Mouse (Mus musculus): ENCODE results near the gene Klrc1. TPM values are rescaled to one million over a fixed set of nuclear protein-coding genes. Genes with fewer than 3 reads are reported as not detected.
"Not testable (repeated sequence)": the region's sequence is repeated elsewhere in the genome, so short reads cannot be mapped to it uniquely, and the experiment has no call there.

Gene Klrc1
- polyA plus RNA-seq, 1 experiment from 2014 or later: 0.15 TPM

GRCm38 (mm10) chr6:129644054-129644453 is 34.7 kb downstream of the Klrc1 start:
- not testable (repeated sequence) for H3K36me3 ChIP-seq (ENCODE audit: control insufficient read depth, insufficient read depth, low read length); H3K4me1 ChIP-seq (replicated peaks; ENCODE audit: control insufficient read depth, insufficient read depth, low read length); H3K4me3 ChIP-seq (ENCODE audit: low read length); H3K27me3 ChIP-seq (ENCODE audit: control insufficient read depth, insufficient read depth, low read depth, low read length); ATAC-seq (ENCODE audit: low read depth); H3K9me3 ChIP-seq (ENCODE audit: control insufficient read depth, low read length); H3K4me2 ChIP-seq (ENCODE audit: low read depth, low read length); H3K9ac ChIP-seq (ENCODE audit: low read length); H3K27ac ChIP-seq (ENCODE audit: low read length)
- WGBS: no CpG with 5 or more reads among the region's 3 CpGs

GRCm38 (mm10) chr6:129643237-129643636 is 35.5 kb downstream of the Klrc1 start, which contains the start of gene Klrc3:
TSS of gene Klrc3 (minus strand) at chr6:129643337.
- not testable (repeated sequence) for H3K9ac ChIP-seq (ENCODE audit: low read length); H3K27me3 ChIP-seq (ENCODE audit: control insufficient read depth, insufficient read depth, low read depth, low read length); H3K27ac ChIP-seq (ENCODE audit: low read length); H3K36me3 ChIP-seq (ENCODE audit: control insufficient read depth, insufficient read depth, low read length); H3K4me2 ChIP-seq (ENCODE audit: low read depth, low read length); H3K9me3 ChIP-seq (ENCODE audit: control insufficient read depth, low read length); ATAC-seq (ENCODE audit: low read depth); H3K4me3 ChIP-seq (ENCODE audit: low read length); H3K4me1 ChIP-seq (replicated peaks; ENCODE audit: control insufficient read depth, insufficient read depth, low read length)
- 81% methylated on average over 3 of the region's 3 CpGs for WGBS

- not testable (repeated sequence) for H3K9me3 ChIP-seq (ENCODE audit: control insufficient read depth, low read length); H3K36me3 ChIP-seq (ENCODE audit: control insufficient read depth, insufficient read depth, low read length); ATAC-seq (ENCODE audit: low read depth); H3K4me3 ChIP-seq (ENCODE audit: low read length); H3K4me1 ChIP-seq (replicated peaks; ENCODE audit: control insufficient read depth, insufficient read depth, low read length); H3K9ac ChIP-seq (ENCODE audit: low read length); H3K27ac ChIP-seq (ENCODE audit: low read length); H3K27me3 ChIP-seq (ENCODE audit: control insufficient read depth, insufficient read depth, low read depth, low read length); H3K4me2 ChIP-seq (ENCODE audit: low read depth, low read length)
- 72% methylated on average over 2 of the region's 2 CpGs for WGBS
Measured at GRCm38 (mm10) chr6:129631046-129631445, 47.7 kb downstream of the Klrc1 start.

- H3K9ac ChIP-seq (ENCODE audit: low read length): no peak within 1 kb of the TSS
- WGBS: 73% methylated on average over 4 of the region's 4 CpGs
- H3K4me2 ChIP-seq (ENCODE audit: low read depth, low read length): no peak within 1 kb of the TSS
- H3K4me1 ChIP-seq (replicated peaks; ENCODE audit: control insufficient read depth, insufficient read depth, low read length): no peaks in the 10 kb centered on the region
- H3K27me3 ChIP-seq (ENCODE audit: control insufficient read depth, insufficient read depth, low read depth, low read length): no peaks in the 10 kb centered on the region
- no peak for ATAC-seq (ENCODE audit: low read depth)
- H3K27ac ChIP-seq (ENCODE audit: low read length): no peak within 1 kb of the TSS
- H3K36me3 ChIP-seq (ENCODE audit: control insufficient read depth, insufficient read depth, low read length): no peaks in the 10 kb centered on the region
- no peak within 1 kb of the TSS for H3K4me3 ChIP-seq (ENCODE audit: low read length)
- no peaks in the 10 kb centered on the region for H3K9me3 ChIP-seq (ENCODE audit: control insufficient read depth, low read length)
Measured at GRCm38 (mm10) chr6:129623735-129624134, 55.0 kb downstream of the Klrc1 start, which contains the start of gene Klrk1. TSS of gene Klrk1 (minus strand) at chr6:129623864.

Small RNA genes lying within 50 kb of the gene (microRNA-seq; reads per million reads assigned to microRNA genes)
- not detected for gene Mir680-1

Other genes with a start within 250 kb of the Klrc1 start
- 35.9 and 37.0 TPM in 2 replicates for gene Clec1a, start 227.0 kb downstream of the Klrc1 start, polyA plus RNA-seq (2015; fragmentation: Nextera tagmentation; extraction: Ambion mirVana)
- gene Olr1, start 171.8 kb downstream of the Klrc1 start, polyA plus RNA-seq (2015; fragmentation: Nextera tagmentation; extraction: Ambion mirVana): 0.11 and 0.15 TPM in 2 replicates
- 0.09 TPM in 1 of 2 replicates, not detected in the other for gene Tmem52b, start 166.4 kb downstream of the Klrc1 start, polyA plus RNA-seq (2015; fragmentation: Nextera tagmentation; extraction: Ambion mirVana)
- 48.0 and 48.3 TPM in 2 replicates for gene Gabarapl1, start 145.8 kb downstream of the Klrc1 start, polyA plus RNA-seq (2015; fragmentation: Nextera tagmentation; extraction: Ambion mirVana)
- gene Klre1, start 101.1 kb downstream of the Klrc1 start, polyA plus RNA-seq (2015; fragmentation: Nextera tagmentation; extraction: Ambion mirVana): not detected in 2 replicates
- gene Klrd1, start 87.2 kb downstream of the Klrc1 start, polyA plus RNA-seq (2015; fragmentation: Nextera tagmentation; extraction: Ambion mirVana): 0.51 and 2.0 TPM in 2 replicates
- 0.30 and 0.52 TPM in 2 replicates for gene Klrk1, start 55.1 kb downstream of the Klrc1 start, polyA plus RNA-seq (2015; fragmentation: Nextera tagmentation; extraction: Ambion mirVana)
- gene Klrc3, start 35.6 kb downstream of the Klrc1 start, polyA plus RNA-seq (2015; fragmentation: Nextera tagmentation; extraction: Ambion mirVana): not detected in 2 replicates
- gene Klrc2, start 18.3 kb downstream of the Klrc1 start, polyA plus RNA-seq (2015; fragmentation: Nextera tagmentation; extraction: Ambion mirVana): not detected in 2 replicates
- not detected in 2 replicates for gene Klri1, start 38.2 kb upstream of the Klrc1 start, polyA plus RNA-seq (2015; fragmentation: Nextera tagmentation; extraction: Ambion mirVana)
- not detected in 2 replicates for gene Klri2, start 61.5 kb upstream of the Klrc1 start, polyA plus RNA-seq (2015; fragmentation: Nextera tagmentation; extraction: Ambion mirVana)
- gene Gm156, start 105.3 kb upstream of the Klrc1 start, polyA plus RNA-seq (2015; fragmentation: Nextera tagmentation; extraction: Ambion mirVana): not detected in 2 replicates
- not detected in 2 replicates for gene Gm17631, start 183.7 kb upstream of the Klrc1 start, polyA plus RNA-seq (2015; fragmentation: Nextera tagmentation; extraction: Ambion mirVana)
- not detected in 2 replicates for gene Klra17, start 197.7 kb upstream of the Klrc1 start, polyA plus RNA-seq (2015; fragmentation: Nextera tagmentation; extraction: Ambion mirVana)
- gene Klra5, start 238.7 kb upstream of the Klrc1 start, polyA plus RNA-seq (2015; fragmentation: Nextera tagmentation; extraction: Ambion mirVana): not detected in 2 replicates